ENCODE assay signal across 10 mouse cellular contexts in the genomic region with DNA sequence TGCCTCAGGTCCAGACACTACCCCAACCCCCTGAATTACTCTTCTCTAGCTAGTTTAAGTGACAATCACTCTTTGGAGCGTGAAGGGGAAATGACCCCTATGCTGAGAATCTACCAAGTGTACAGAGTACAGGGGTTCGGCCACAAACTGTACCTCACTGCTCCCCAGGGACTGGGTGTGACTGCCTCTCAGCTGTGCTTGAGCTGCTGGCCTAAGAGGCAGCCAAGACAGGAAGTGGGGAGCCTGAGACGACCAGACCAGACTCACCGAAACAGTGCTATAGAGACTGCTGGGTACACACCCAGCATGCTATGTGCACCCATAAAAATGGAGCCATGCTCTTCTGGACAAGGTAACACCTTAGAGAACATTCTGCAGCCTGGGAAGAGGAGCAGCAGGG.
DNase-seq lines count a peak whose midpoint lies in the region; ATAC-seq and TF ChIP-seq lines count a peak whose summit lies in the region.
"Had no signal": no experiment of that assay in that cellular context is flagged by ENCODE, and none has a peak within 500 bp of the region (broad histone marks: within the 10 kb centered on the region; RNA-seq: fewer than 3 reads in every experiment).

No protein-coding gene starts in this region.

- no peaks in the 10 kb centered on the region for H3K4me1 ChIP-seq in lung, adult 2 months (ENCODE audit: control insufficient read depth, insufficient read depth, low read length)
- no peaks in the 10 kb centered on the region for H3K4me1 ChIP-seq in hindbrain, postnatal 0 days (ENCODE audit: insufficient read depth, low read length)

- H3K9ac ChIP-seq in hindbrain, postnatal 0 days (replicated peaks; ENCODE audit: low read length), result no peak overlapping the region
- H3K9ac ChIP-seq: embryonic facial prominence, embryonic 13.5 days had no signal

- H3K36me3 ChIP-seq in hindbrain, postnatal 0 days (ENCODE audit: insufficient read depth, low read length), result peaks cover 12% of the 10 kb centered on the region; the same call in 1 of the 2 replicates

- WGBS in lung, adult 2 months, result 46% methylated on average over 4 of the region's 4 CpGs
- 86% methylated on average over 4 of the region's 4 CpGs for WGBS in hindbrain, postnatal 0 days

- TF ChIP-seq POLR2A in lung, adult 2 months (IDR thresholded peaks at IDR 0.05; ENCODE audit: borderline replicate concordance, extremely low read depth, low read depth, low read length), result no peak

- no peaks in the 10 kb centered on the region for H3K9me3 ChIP-seq in hindbrain, postnatal 0 days (ENCODE audit: low read length)
- H3K9me3 ChIP-seq: embryonic facial prominence, embryonic 13.5 days had no signal

- no peak for ATAC-seq in hindbrain, postnatal 0 days

- no peak overlapping the region for H3K4me3 ChIP-seq in lung, adult 2 months (replicated peaks; ENCODE audit: extremely low read depth, low read depth, low read length)
- H3K4me3 ChIP-seq in hindbrain, postnatal 0 days (ENCODE audit: low read length), result no peak overlapping the region
- H3K4me3 ChIP-seq: embryonic facial prominence, embryonic 13.5 days; myocyte had no signal

- no peak overlapping the region for H3K4me2 ChIP-seq in hindbrain, postnatal 0 days (ENCODE audit: low read depth, low read length)
- H3K4me2 ChIP-seq: embryonic facial prominence, embryonic 13.5 days had no signal

- H3K27me3 ChIP-seq in hindbrain, postnatal 0 days (ENCODE audit: insufficient read depth, low read length), result no peaks in the 10 kb centered on the region
- H3K27me3 ChIP-seq: embryonic facial prominence, embryonic 13.5 days had no signal

- peak; percentile 32 to 57 for DNase-seq in lung, adult 18-20 months
- DNase-seq in lung, adult 2 months, result no peak
- peak; percentile 27 to 61 for DNase-seq in heart, adult 9 months (ENCODE audit: low spot score in 2 of 2)
- DNase-seq in lung, postnatal 36 days, result peak; percentile 74
- peak; percentile 80 to 85 for DNase-seq in spleen, postnatal 4 days (ENCODE audit: low spot score in 2 of 2)
- no peak for DNase-seq in urinary bladder, postnatal 10 days (ENCODE audit: low spot score)
- no peak for DNase-seq in hindbrain, postnatal 0 days (ENCODE audit: low spot score)
- DNase-seq: right cerebral cortex, adult 18-20 months had no signal

- TF ChIP-seq CTCF in lung, adult 2 months (IDR thresholded peaks at IDR 0.05; ENCODE audit: insufficient read depth, low read length), result no peak
- TF ChIP-seq CTCF in hindbrain, postnatal 0 days (IDR thresholded peaks at IDR 0.05; ENCODE audit: low read depth), result no peak

- no peak overlapping the region for H3K27ac ChIP-seq in hindbrain, postnatal 0 days
- H3K27ac ChIP-seq: embryonic facial prominence, embryonic 13.5 days had no signal

Comparison
In these comparisons a context has a peak if more than half of its experiments do, and no peak if none do; other contexts are left out.
1. DNase-seq: peak in lung, adult 18-20 months (2 of 2), heart, adult 9 months (2 of 2), lung, postnatal 36 days (single experiment) and spleen, postnatal 4 days (2 of 2); none in lung, adult 2 months (single experiment), urinary bladder, postnatal 10 days (single experiment) and hindbrain, postnatal 0 days (single experiment).